Mouse (Mus musculus): Measurements from ENCODE around the gene Itgb7.

Itgb7 gene

DNA sequence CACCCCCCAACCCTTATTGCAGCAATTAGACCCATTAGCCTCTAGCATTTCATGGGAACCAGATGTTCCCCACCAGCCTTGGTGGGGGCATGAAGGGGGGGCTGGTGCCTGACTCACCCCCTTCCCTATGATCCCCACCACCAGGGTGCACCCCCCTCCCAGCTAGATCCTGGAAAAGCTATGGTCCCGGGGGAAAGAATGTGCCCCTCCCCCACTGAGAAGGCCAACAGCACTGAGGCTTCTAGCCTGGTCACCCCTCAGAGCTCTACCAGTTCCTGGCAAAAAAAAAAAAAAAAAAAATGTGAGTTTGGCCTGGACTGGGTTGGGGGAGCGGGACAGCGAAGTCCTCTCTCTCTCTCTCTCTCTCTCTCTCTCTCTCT lies 17.1 kb upstream of the Itgb7 start:
- no peak for DNase-seq (ENCODE audit: low spot score in 2 of 2)

GRCm38 (mm10) chr15:102248131-102248811 lies 16.5 kb upstream of the Itgb7 start:
- DNase-seq (ENCODE audit: low spot score in 2 of 2) = no peak

- DNase-seq (ENCODE audit: low spot score in 2 of 2) = no peak
Observed at GRCm38 (mm10) chr15:102247252-102248130, 15.7 kb upstream of the Itgb7 start.

GRCm38 (mm10) chr15:102246866-102247251 lies 15.1 kb upstream of the Itgb7 start:
- DNase-seq (ENCODE audit: low spot score in 2 of 2) = peak; percentile 86 to 89

DNA sequence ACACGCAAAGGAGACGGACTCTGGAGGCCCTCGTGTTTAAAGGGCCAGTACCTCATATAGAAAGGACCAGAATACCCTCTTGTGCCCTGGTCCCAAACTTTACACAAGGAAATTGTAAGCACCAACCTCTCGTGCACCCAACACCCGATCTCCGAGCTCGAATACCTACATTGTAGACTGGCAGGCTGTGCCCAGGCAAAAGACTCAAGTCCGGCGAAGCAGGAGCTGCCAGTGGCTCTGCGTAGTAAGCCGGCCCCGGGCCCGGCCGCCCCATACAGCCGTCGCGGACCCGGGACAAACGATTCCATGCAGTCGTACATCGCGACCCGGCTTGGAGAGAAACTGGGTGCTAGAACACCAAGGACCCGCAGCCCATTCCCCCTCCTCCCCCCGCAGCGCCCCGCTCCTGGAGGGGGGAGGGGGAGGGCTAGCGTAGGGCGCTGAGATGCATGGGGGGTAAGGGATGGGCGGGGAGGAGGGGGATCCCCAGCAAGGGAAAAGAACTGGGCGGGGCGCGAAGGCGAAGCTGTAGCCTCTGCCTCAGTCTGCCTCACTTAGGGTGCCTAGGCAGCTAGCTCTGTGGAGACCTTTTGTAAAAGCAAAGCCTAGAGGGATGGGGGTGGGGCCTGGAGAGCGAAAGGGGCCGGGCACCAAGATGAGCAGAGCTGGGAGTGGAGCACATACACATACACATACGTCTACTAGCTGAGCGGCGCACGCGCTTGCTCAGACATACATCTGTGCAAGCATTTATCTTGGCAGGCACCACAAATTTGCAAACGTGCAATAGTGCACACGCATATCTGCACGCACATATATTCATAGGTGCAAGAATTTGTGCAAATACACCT lies 14.4 kb upstream of the Itgb7 start:
- peak; percentile 72 to 79 for DNase-seq (ENCODE audit: low spot score in 2 of 2)

- DNase-seq (ENCODE audit: low spot score in 2 of 2) = no peak
Observed at GRCm38 (mm10) chr15:102245461-102245881, 13.7 kb upstream of the Itgb7 start.

- DNase-seq (ENCODE audit: low spot score in 2 of 2) = no peak
Observed at GRCm38 (mm10) chr15:102244306-102245191, 12.8 kb upstream of the Itgb7 start.

DNA sequence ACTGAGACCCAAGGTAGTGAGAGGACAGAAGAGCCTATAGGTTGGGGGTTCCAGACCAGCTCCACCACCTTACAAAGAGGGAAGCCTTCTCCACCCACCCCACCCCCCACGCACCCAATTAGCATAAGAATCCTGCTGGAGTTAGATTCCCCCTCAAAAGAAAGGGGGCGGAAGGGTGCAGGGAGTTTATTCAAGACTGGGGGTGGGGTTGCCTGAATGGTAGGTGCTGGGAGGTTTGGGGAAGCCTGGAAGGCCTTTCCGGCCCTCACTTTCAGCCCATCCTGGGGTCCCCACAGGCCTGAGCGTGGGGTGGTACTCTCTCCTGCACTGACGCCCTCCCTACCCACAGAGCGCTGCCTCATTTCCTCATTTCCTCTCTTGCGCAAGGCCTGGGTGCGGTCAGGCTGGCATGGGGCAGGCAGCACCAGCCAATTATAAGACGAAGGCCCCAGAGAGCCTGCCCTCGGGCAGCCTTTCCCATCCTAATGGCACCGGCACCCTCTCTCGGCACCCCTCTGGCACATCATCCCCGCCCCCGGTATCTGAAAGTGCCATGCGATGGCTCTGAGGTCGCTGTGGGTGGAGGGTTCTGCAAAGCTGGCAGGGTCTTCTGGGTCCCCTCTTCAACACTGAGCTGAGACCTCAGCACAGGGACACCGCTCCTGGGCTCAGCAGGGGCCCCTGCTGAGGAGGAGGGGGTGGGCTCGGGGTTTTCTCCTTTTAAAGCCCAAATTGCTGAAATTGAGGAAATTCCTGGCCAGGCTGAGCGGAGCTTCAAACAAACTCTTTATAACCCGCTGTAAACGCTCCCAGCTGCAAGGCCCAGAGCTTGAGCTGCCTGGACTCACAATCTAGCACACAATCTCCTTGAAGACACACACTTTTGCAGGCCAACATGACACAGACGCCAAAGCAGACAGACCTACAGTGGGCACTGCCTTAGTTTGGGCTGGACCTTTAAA lies 11.8 kb upstream of the Itgb7 start:
- no peak for DNase-seq (ENCODE audit: low spot score in 2 of 2)

- DNase-seq (ENCODE audit: low spot score in 2 of 2) = no peak
Observed at GRCm38 (mm10) chr15:102242404-102243228, 10.9 kb upstream of the Itgb7 start.

DNA sequence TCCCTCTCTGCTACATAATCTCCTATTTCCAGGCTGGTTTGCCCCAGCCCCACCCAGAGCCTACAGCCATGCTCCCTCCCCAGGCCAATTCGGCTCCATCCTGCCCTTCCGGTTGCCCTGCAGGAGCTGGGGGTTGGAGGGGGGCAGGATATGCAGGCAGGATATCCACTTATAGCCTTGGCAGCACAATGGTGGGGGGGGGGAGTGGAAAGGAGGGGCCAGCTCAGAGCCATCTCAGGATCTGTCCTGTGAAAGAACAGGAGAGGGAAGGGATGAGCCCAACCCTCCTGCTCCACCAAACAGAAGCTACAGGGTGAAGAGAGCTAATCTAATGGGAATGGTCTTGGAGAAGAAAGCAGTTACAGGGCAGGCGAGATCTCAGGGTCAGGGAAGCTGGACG lies 8.9 kb upstream of the Itgb7 start:
- no peak for DNase-seq (ENCODE audit: low spot score in 2 of 2)

DNA sequence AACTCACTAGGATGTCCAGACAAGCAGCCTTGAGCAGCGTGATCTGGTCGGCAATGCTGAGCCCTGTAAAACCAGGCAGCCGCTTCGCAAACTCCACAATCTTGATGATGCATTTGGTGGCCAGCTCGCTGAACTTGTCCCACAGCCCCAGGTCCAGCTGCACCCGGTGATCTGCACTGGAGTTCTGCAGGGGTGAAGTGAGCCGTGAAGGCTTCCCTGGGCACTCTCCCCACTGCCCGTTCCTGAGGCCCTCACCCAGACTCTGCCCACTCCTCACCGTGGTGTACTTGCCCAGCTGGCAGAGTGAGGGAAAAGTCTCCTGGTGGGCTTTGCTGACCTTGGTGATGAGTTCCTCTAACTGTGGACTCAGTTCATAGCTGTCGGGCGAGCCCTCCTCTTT lies 8.1 kb upstream of the Itgb7 start:
- DNase-seq (ENCODE audit: low spot score in 2 of 2) = no peak

GRCm38 (mm10) chr15:102239260-102239590 lies 7.5 kb upstream of the Itgb7 start:
- DNase-seq (ENCODE audit: low spot score in 2 of 2) = peak in 1 of 2 experiments; percentile 67

DNA sequence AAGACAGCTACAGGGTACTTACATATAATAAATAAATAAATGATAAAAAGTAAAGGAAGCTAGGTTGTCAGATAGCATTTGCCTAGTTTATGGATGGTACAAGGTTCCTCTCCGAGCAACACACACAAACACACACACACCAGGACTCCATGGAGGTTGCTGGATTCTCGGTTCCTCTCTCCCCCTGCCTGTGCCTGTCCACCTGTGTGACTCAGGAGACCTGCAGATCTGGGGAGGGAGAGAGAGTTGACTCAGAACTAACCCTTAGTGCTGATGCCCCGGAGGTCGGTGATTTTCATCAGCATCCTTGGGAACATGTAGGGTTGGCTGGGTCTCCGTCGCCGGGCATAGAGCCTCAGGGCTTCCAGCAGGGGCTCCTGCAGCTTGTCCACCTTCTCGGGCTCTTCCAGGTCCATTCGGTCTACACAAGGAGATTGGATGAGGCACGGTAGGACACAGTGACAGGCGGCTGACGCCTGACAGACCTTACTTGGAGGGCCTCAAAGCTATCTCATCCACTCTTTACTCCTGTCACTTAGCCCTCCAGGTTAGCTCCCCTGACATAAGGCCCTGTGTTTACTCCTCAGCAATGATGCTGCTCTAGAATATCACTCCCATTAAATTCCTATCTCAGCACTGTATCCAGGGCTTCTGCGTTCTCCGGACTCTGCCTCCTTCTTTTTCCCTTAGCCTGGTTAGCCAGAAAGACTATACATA lies 7.0 kb upstream of the Itgb7 start:
- DNase-seq (ENCODE audit: low spot score in 2 of 2) = no peak

GRCm38 (mm10) chr15:102235371-102236027 lies 3.8 kb upstream of the Itgb7 start:
- DNase-seq (ENCODE audit: low spot score in 2 of 2) = no peak

GRCm38 (mm10) chr15:102233896-102234295 lies 2.2 kb upstream of the Itgb7 start:
- DNase-seq (ENCODE audit: low spot score in 2 of 2) = no peak

- no peak for DNase-seq (ENCODE audit: low spot score in 2 of 2)
Observed at GRCm38 (mm10) chr15:102232764-102233163, 1.0 kb upstream of the Itgb7 start.

GRCm38 (mm10) chr15:102230408-102231321 lies 1.1 kb downstream of the Itgb7 start:
- no peak for DNase-seq (ENCODE audit: low spot score in 2 of 2)
